Mouse (Mus musculus): ENCODE results near the gene Nudt13. TPM values are rescaled to one million over a fixed set of nuclear protein-coding genes. Genes with fewer than 3 reads are reported as not detected.

Gene Nudt13
- 10 to 100 TPM; 14.3 to 18.2 TPM for total RNA-seq (2023)

DNA sequence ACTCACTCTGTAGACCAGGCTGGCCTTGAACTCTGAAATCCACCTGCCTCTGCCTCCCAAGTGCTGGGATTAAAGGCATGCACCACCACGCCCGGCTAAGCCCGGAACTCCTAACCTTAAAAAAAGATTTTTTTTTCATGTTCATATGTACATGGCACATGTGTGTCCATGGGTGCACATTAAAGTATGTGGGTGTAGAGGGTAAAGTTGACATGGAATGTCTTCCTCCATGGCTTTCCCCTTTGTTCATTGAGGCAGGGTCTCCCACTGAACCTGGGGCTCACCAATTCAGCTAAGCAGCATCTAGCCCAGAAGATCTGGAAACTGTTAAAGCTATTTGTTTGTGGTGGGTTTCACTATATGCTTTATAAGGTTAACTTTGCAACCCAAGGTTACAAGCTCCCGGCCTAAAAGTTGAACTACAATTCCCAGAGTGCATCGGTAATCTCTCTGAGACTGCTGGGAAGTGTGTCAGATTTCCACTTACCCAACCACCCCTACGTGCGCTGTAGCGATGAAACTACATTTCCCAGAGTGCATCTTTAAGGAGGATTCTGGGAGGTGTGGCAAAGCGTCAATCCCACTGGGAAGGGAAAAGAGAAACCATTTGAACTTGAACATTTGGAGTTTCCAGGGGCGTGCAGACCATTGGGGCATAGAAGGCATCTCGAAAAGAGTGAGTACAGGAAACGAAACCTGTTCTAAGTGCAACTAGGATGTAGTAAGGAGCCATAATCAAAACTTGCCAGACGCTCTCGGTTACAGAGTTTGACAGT is at the start of gene Nudt13:
Nudt13 (plus strand) TSS at position 581 of the 776 bp plus-strand sequence.

DNA sequence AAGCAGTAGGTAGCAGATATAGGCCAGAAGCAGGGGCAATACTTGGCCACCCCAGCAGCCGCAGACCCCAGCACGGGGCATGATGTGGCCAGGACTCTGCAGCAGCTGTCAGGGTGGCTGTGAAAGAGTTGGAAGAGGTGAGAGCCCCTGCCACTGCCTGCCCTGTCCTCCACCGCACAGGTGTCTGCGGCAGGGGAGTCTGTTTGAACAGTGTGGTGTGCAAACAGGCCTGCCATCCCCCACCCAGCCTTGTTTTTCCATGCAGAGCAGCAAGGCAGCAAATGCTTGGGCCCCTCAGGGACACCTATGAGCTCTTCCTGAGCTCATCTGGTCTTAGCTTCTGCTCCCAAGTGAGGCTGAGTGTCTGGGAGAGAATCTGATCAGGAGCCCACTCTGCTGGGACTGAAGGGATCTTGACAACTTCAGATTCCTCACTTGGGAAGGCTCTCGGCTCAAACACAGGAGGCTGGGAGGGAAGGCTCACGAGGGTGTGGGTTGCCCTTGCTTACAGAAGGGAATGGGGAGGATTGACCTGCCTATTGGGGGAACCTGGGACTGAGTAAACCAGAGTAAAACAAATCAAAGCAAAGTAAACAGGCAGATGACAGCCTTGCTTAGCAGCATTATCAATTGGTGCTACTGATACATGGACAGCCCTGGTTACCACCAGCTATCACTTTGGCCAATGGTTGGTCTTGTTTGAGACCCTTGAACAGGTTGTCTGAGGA is 25.3 kb upstream of the Nudt13 start, which contains the start of gene Kcnk16:
Kcnk16 (minus strand) TSS at position 118 of the 728 bp plus-strand sequence.

DNA sequence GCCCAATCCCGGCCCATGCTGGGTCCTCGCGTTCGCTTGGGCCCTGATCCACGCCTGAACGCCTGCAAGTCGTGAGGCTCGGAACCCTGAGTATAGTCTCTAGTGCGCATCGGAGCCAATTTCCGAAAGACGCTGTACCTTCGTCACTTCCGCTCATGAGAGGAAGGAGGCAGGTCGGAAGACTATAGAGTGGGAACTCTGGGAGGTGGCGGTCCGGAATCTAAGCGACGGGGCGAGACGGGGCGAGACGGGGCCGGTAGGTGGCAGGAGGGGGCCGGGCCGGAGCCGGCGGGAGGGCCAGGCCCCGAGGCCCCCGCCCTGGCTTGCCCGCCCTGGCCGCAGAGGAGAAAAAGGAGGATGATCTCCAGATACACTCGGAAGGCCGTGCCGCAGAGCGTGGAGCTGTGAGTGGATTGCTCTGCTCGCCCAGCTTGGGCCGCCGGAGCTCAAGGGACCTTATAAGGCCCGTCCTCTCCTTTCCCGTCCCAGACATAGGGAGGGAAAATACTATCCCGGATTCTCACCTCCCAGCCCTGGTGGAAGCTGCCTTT is 53.6 kb downstream of the Nudt13 start, which contains the start of the genes Ecd and Fam149b:
Ecd (minus strand) TSS at position 131 of the 551 bp plus-strand sequence.
Fam149b (plus strand) TSS at position 172 of the 551 bp plus-strand sequence.

Other genes starting within 250 kb of the Nudt13 start
- 1 to 10 TPM; 7.3 to 9.3 TPM for gene Saysd1, start 156.2 kb upstream of the Nudt13 start, total RNA-seq (2023)
- 1 to 10 TPM; 2.1 to 2.4 TPM for gene Kcnk5, start 112.9 kb upstream of the Nudt13 start, total RNA-seq (2023)
- not detected for gene Kcnk16, start 25.5 kb upstream of the Nudt13 start, total RNA-seq (2023)
- gene Ecd, start 53.4 kb downstream of the Nudt13 start, total RNA-seq (2023): 10 to 100 TPM; 38.4 to 43.9 TPM
- gene Fam149b, start 53.5 kb downstream of the Nudt13 start, total RNA-seq (2023): 10 to 100 TPM; 50.6 to 53.7 TPM
- 10 to 100 TPM; 80.0 to 85.8 TPM for gene Dnajc9, start 94.2 kb downstream of the Nudt13 start, total RNA-seq (2023)
- 10 to 100 TPM; 32.3 to 37.5 TPM for gene Mrps16, start 98.9 kb downstream of the Nudt13 start, total RNA-seq (2023)
- not detected for gene Cfap70, start 157.5 kb downstream of the Nudt13 start, total RNA-seq (2023)
- 10 to 100 TPM; 47.4 to 53.4 TPM for gene Anxa7, start 185.4 kb downstream of the Nudt13 start, total RNA-seq (2023)
- 10 to 100 TPM; 11.8 to 16.4 TPM for gene Mss51, start 202.2 kb downstream of the Nudt13 start, total RNA-seq (2023)

All from T-cell, adult 66 days (primary cell).